Mouse (Mus musculus): Measurements from ENCODE around the gene Grik5.

- no peak for TF ChIP-seq CTCF (IDR thresholded peaks at IDR 0.05; ENCODE audit: insufficient read depth, low read depth, low read length)
- no peak for TF ChIP-seq POLR2A (IDR thresholded peaks at IDR 0.05; ENCODE audit: insufficient read depth, low read depth, low read length)
Observed at GRCm38 (mm10) chr7:24978781-24979180, 93.4 kb downstream of the Grik5 start.

Measured in olfactory bulb, adult 2 months (tissue).